24 mouse cellular contexts compared by ENCODE assay signal in genomic region chr17:47462209-47462608, GRCm38 (mm10). TPM values are rescaled to one million over a fixed set of nuclear protein-coding genes. Genes with fewer than 3 reads are reported as not detected.
DNase-seq lines count a peak whose midpoint lies in the region; ATAC-seq and TF ChIP-seq lines count a peak whose summit lies in the region.
"Had no signal": no experiment of that assay in that cellular context is flagged by ENCODE, and none has a peak within 500 bp of the region (broad histone marks: within the 10 kb centered on the region; RNA-seq: fewer than 3 reads in every experiment).

No protein-coding gene starts in this region.

- peaks cover 23% of the 10 kb centered on the region for H3K4me1 ChIP-seq in heart, embryonic 16.5 days (ENCODE audit: control insufficient read depth, insufficient read depth, low read length)
- H3K4me1 ChIP-seq in lung, embryonic 15.5 days, result peaks cover 34% of the 10 kb centered on the region
- peaks cover 24% of the 10 kb centered on the region for H3K4me1 ChIP-seq in liver, postnatal 0 days (ENCODE audit: insufficient read depth)
- H3K4me1 ChIP-seq in stomach, embryonic 16.5 days (ENCODE audit: control insufficient read depth, insufficient read depth, low read length), result peaks cover 26% of the 10 kb centered on the region

- intact Hi-C loops in heart, postnatal 36 days (cut with DNase I), result no loop called here

- H3K27me3 ChIP-seq in heart, embryonic 16.5 days (ENCODE audit: control insufficient read depth, insufficient read depth, low read length), result no peaks in the 10 kb centered on the region
- H3K27me3 ChIP-seq in lung, embryonic 15.5 days, result peaks cover 24% of the 10 kb centered on the region; the same call in 1 of the 2 replicates
- no peaks in the 10 kb centered on the region for H3K27me3 ChIP-seq in liver, postnatal 0 days (ENCODE audit: insufficient read depth, low read length)
- H3K27me3 ChIP-seq in stomach, embryonic 16.5 days (ENCODE audit: control insufficient read depth, insufficient read depth, low read length), result no peaks in the 10 kb centered on the region

- H3K36me3 ChIP-seq in heart, embryonic 16.5 days (ENCODE audit: control insufficient read depth, insufficient read depth), result no peaks in the 10 kb centered on the region
- H3K36me3 ChIP-seq in lung, embryonic 15.5 days, result no peaks in the 10 kb centered on the region
- H3K36me3 ChIP-seq in liver, postnatal 0 days (replicated peaks; ENCODE audit: insufficient read depth, low read length), result peaks cover 2% of the 10 kb centered on the region; the same call in 1 of the 2 replicates
- no peaks in the 10 kb centered on the region for H3K36me3 ChIP-seq in stomach, embryonic 16.5 days (ENCODE audit: control insufficient read depth, insufficient read depth, low read length)
- H3K36me3 ChIP-seq: embryonic facial prominence, embryonic 12.5 days; liver, embryonic 13.5 days; midbrain, embryonic 10.5 days; neural tube, embryonic 12.5 days had no signal

- no peak for DNase-seq in heart, postnatal 36 days
- no peak for DNase-seq in lung, postnatal 25 days (ENCODE audit: low spot score)
- no peak for DNase-seq in liver, postnatal 0 days
- DNase-seq: adrenal gland, adult 2 months; cerebellum, adult 9-11 months; gastrocnemius, postnatal 10 days; kidney, adult 9 months; kidney, postnatal 4 days; layer of hippocampus, adult 9-11 months; left cerebral cortex, postnatal 4 days; liver, embryonic 13.5 days; right cerebral cortex, postnatal 4 days had no signal

- ATAC-seq in heart, embryonic 16.5 days (replicated peaks; ENCODE audit: extremely low read depth, insufficient read depth, low FRiP score), result no peak
- ATAC-seq in lung, embryonic 15.5 days (ENCODE audit: borderline replicate concordance, extremely low read depth, low FRiP score, low TSS enrichment), result no peak
- no peak for ATAC-seq in liver, postnatal 0 days
- no peak for ATAC-seq in stomach, embryonic 16.5 days (ENCODE audit: insufficient read depth, low FRiP score)
- no peak for ATAC-seq in erythroid progenitor cell, adult 5-6 weeks (replicated peaks; ENCODE audit: low FRiP score, poor library complexity, severe bottlenecking)
- ATAC-seq: forebrain, embryonic 14.5 days had no signal

- H3K4me3 ChIP-seq in heart, embryonic 16.5 days (ENCODE audit: low read length), result no peak overlapping the region
- no peak overlapping the region for H3K4me3 ChIP-seq in lung, embryonic 15.5 days
- no peak overlapping the region for H3K4me3 ChIP-seq in liver, postnatal 0 days (ENCODE audit: low read depth, low read length)
- H3K4me3 ChIP-seq in stomach, embryonic 16.5 days (replicated peaks; ENCODE audit: low read length), result no peak overlapping the region
- H3K4me3 ChIP-seq: embryonic facial prominence, embryonic 12.5 days; erythroblast, embryonic 14.5 days; left cerebral cortex, adult 2 months; liver, embryonic 13.5 days; midbrain, embryonic 10.5 days; neural tube, embryonic 12.5 days had no signal

- no peaks in the 10 kb centered on the region for H3K9me3 ChIP-seq in heart, embryonic 16.5 days (replicated peaks; ENCODE audit: control insufficient read depth, low read length)
- H3K9me3 ChIP-seq in lung, embryonic 15.5 days, result no peaks in the 10 kb centered on the region
- no peaks in the 10 kb centered on the region for H3K9me3 ChIP-seq in liver, postnatal 0 days (ENCODE audit: low read length)
- H3K9me3 ChIP-seq in stomach, embryonic 16.5 days (replicated peaks; ENCODE audit: control insufficient read depth, low read length), result no peaks in the 10 kb centered on the region
- H3K9me3 ChIP-seq: embryonic facial prominence, embryonic 12.5 days; liver, embryonic 13.5 days; midbrain, embryonic 10.5 days; neural tube, embryonic 12.5 days had no signal

- WGBS in heart, embryonic 16.5 days, result 52% methylated on average over 7 of the region's 7 CpGs
- WGBS in lung, embryonic 15.5 days, result 51% methylated on average over 7 of the region's 7 CpGs
- WGBS in liver, postnatal 0 days (ENCODE audit: insufficient replicate concordance), result 62% methylated on average over 7 of the region's 7 CpGs
- 60% methylated on average over 7 of the region's 7 CpGs for WGBS in stomach, embryonic 16.5 days

- TF ChIP-seq EP300 in liver, postnatal 0 days (IDR thresholded peaks at IDR 0.05; ENCODE audit: low read depth), result no peak

- H3K27ac ChIP-seq in heart, embryonic 16.5 days (ENCODE audit: low read length), result peak overlapping the region; percentile 41
- H3K27ac ChIP-seq in lung, embryonic 15.5 days, result peak overlapping the region; percentile 74
- peak overlapping the region; percentile 86 for H3K27ac ChIP-seq in liver, postnatal 0 days (ENCODE audit: low read depth)
- H3K27ac ChIP-seq in stomach, embryonic 16.5 days (ENCODE audit: low read length), result peak overlapping the region; percentile 82
- H3K27ac ChIP-seq: embryonic facial prominence, embryonic 12.5 days; left cerebral cortex, adult 2 months; macrophage; midbrain, embryonic 10.5 days; neural tube, embryonic 12.5 days had no signal

- H3K9ac ChIP-seq in heart, embryonic 16.5 days (ENCODE audit: low read length), result 0 out of 2 replicates have a peak overlapping the region, but pooled peaks have one; percentile 35
- H3K9ac ChIP-seq in lung, embryonic 15.5 days, result no peak overlapping the region
- H3K9ac ChIP-seq in liver, postnatal 0 days (replicated peaks), result no peak overlapping the region
- no peak overlapping the region for H3K9ac ChIP-seq in stomach, embryonic 16.5 days (ENCODE audit: low read length)
- H3K9ac ChIP-seq: embryonic facial prominence, embryonic 12.5 days; liver, embryonic 13.5 days; neural tube, embryonic 12.5 days had no signal

- peak overlapping the region; percentile 9; the same call in 1 of the 2 replicates for H3K4me2 ChIP-seq in heart, embryonic 16.5 days (ENCODE audit: low read depth, low read length)
- no peak overlapping the region for H3K4me2 ChIP-seq in lung, embryonic 15.5 days
- no peak overlapping the region for H3K4me2 ChIP-seq in liver, postnatal 0 days (ENCODE audit: low read depth, low read length)
- H3K4me2 ChIP-seq in stomach, embryonic 16.5 days (ENCODE audit: low read depth, low read length), result no peak overlapping the region
- H3K4me2 ChIP-seq: embryonic facial prominence, embryonic 12.5 days; liver, embryonic 13.5 days; neural tube, embryonic 12.5 days had no signal

- no peak for TF ChIP-seq CTCF in liver, postnatal 0 days (IDR thresholded peaks at IDR 0.05; ENCODE audit: low read depth)

RNA-seq across cellular contexts. Expression of gene 1700001C19Rik, which starts 25.0 kb away (rescaled TPM):
- polyA plus RNA-seq in heart, embryonic 16.5 days (2015; fragmentation: Nextera tagmentation; extraction: Ambion mirVana), result 0.57 and 0.64 TPM in 2 replicates
- not detected for total RNA-seq in heart, postnatal 36 days (2021)
- polyA plus RNA-seq in lung, embryonic 15.5 days (2015; fragmentation: Nextera tagmentation; extraction: Ambion mirVana), result 0.14 and 0.45 TPM in 2 replicates
- polyA plus RNA-seq in liver, postnatal 0 days (2015; fragmentation: Nextera tagmentation; extraction: Ambion mirVana), result 7.5 and 7.8 TPM in 2 replicates
- polyA plus RNA-seq in stomach, embryonic 16.5 days (2015; fragmentation: Nextera tagmentation; extraction: Ambion mirVana), result 0.21 and 0.24 TPM in 2 replicates
- total RNA-seq in erythroid progenitor cell, adult 5-6 weeks (2015; ENCODE audit: low replicate concordance), result not detected in 2 replicates
- total RNA-seq in erythroid progenitor cell, adult 5-6 weeks (2017; ENCODE audit: low replicate concordance), result not detected in 2 replicates
- total RNA-seq: adrenal gland, adult 2 months; gastrocnemius, postnatal 10 days; left cerebral cortex, adult 2 months; left cerebral cortex, postnatal 4 days; monocyte, adult 5-6 weeks had no signal
- polyA plus RNA-seq: erythroblast, embryonic 14.5 days; macrophage had no signal

RNA-seq across cellular contexts. Expression of gene AI661453, which starts 25.8 kb away (rescaled TPM):
- 0.77 and 0.92 TPM in 2 replicates for polyA plus RNA-seq in heart, embryonic 16.5 days (2015; fragmentation: Nextera tagmentation; extraction: Ambion mirVana)
- 1 to 10 TPM; 1.6 to 1.8 TPM for total RNA-seq in heart, postnatal 36 days (2021)
- polyA plus RNA-seq in lung, embryonic 15.5 days (2015; fragmentation: Nextera tagmentation; extraction: Ambion mirVana), result 2.0 and 2.4 TPM in 2 replicates
- polyA plus RNA-seq in liver, postnatal 0 days (2015; fragmentation: Nextera tagmentation; extraction: Ambion mirVana), result 1.0 and 1.6 TPM in 2 replicates
- polyA plus RNA-seq in stomach, embryonic 16.5 days (2015; fragmentation: Nextera tagmentation; extraction: Ambion mirVana), result 5.1 and 7.7 TPM in 2 replicates
- 1.4 TPM in 1 of 2 replicates, not detected in the other for total RNA-seq in erythroid progenitor cell, adult 5-6 weeks (2015; ENCODE audit: low replicate concordance)
- total RNA-seq in erythroid progenitor cell, adult 5-6 weeks (2017; ENCODE audit: low replicate concordance), result not detected in 2 replicates
- total RNA-seq: monocyte, adult 5-6 weeks had no signal
- polyA plus RNA-seq: erythroblast, embryonic 14.5 days had no signal

RNA-seq across cellular contexts. Expression of gene Taf8, which starts 39.9 kb away (rescaled TPM):
- 20.3 and 20.8 TPM in 2 replicates for polyA plus RNA-seq in heart, embryonic 16.5 days (2015; fragmentation: Nextera tagmentation; extraction: Ambion mirVana)
- 10 to 100 TPM; 12.0 to 13.6 TPM for total RNA-seq in heart, postnatal 36 days (2021)
- 25.6 and 32.3 TPM in 2 replicates for polyA plus RNA-seq in lung, embryonic 15.5 days (2015; fragmentation: Nextera tagmentation; extraction: Ambion mirVana)
- 6.5 and 8.1 TPM in 2 replicates for polyA plus RNA-seq in liver, postnatal 0 days (2015; fragmentation: Nextera tagmentation; extraction: Ambion mirVana)
- 25.7 and 27.3 TPM in 2 replicates for polyA plus RNA-seq in stomach, embryonic 16.5 days (2015; fragmentation: Nextera tagmentation; extraction: Ambion mirVana)
- total RNA-seq in erythroid progenitor cell, adult 5-6 weeks (2015; ENCODE audit: low replicate concordance), result 35.6 and 71.4 TPM in 2 replicates
- 54.4 and 71.9 TPM in 2 replicates for total RNA-seq in erythroid progenitor cell, adult 5-6 weeks (2017; ENCODE audit: low replicate concordance)

RNA-seq across cellular contexts. Expression of gene Ccnd3, which starts 42.6 kb away (rescaled TPM):
- polyA plus RNA-seq in heart, embryonic 16.5 days (2015; fragmentation: Nextera tagmentation; extraction: Ambion mirVana), result 412 and 420 TPM in 2 replicates
- 10 to 100 TPM; 79.8 to 88.7 TPM for total RNA-seq in heart, postnatal 36 days (2021)
- 286 and 294 TPM in 2 replicates for polyA plus RNA-seq in lung, embryonic 15.5 days (2015; fragmentation: Nextera tagmentation; extraction: Ambion mirVana)
- 249 and 250 TPM in 2 replicates for polyA plus RNA-seq in liver, postnatal 0 days (2015; fragmentation: Nextera tagmentation; extraction: Ambion mirVana)
- 334 and 340 TPM in 2 replicates for polyA plus RNA-seq in stomach, embryonic 16.5 days (2015; fragmentation: Nextera tagmentation; extraction: Ambion mirVana)
- total RNA-seq in erythroid progenitor cell, adult 5-6 weeks (2015; ENCODE audit: low replicate concordance), result 360 and 366 TPM in 2 replicates
- total RNA-seq in erythroid progenitor cell, adult 5-6 weeks (2017; ENCODE audit: low replicate concordance), result 181 and 222 TPM in 2 replicates
